Mouse (Mus musculus) embryonic facial prominence, embryonic 13.5 days (tissue): ENCODE measurements around the gene Tfrc. TPM values are rescaled to one million over a fixed set of nuclear protein-coding genes. Genes with fewer than 3 reads are reported as not detected.
A peak's percentile ranks its signal among the peaks of the same experiment; 100 is the strongest.
"Not testable (repeated sequence)": the region's sequence is repeated elsewhere in the genome, so short reads cannot be mapped to it uniquely, and the experiment has no call there.

Experiments
- ATAC-seq: fragments of 200-750 bp; cut with Nextera tagmentation; 2 replicates; pipeline ENCODE4 v1.8.0; 2017; ENCODE audit warnings: low read depth; ENCODE audit not compliant: insufficient number of reproducible peaks, insufficient read depth, low FRiP score, low TSS enrichment
- H3K27ac ChIP-seq: fragments of 300-500 bp; sonication (generic); 2 replicates; pipeline ENCODE4 v1.5.1; 2015; ENCODE audit warnings: moderate library complexity, mild to moderate bottlenecking, inconsistent platforms
- H3K27me3 ChIP-seq: fragments of 300-500 bp; sonication (generic); 2 replicates; pipeline ENCODE4 v1.6.1; 2015; ENCODE audit warnings: mild to moderate bottlenecking, inconsistent platforms
- H3K36me3 ChIP-seq: fragments of 300-500 bp; sonication (generic); 2 replicates; pipeline ENCODE4 v1.6.1; 2015; ENCODE audit warnings: mild to moderate bottlenecking, inconsistent platforms
- H3K4me1 ChIP-seq: fragments of 300-500 bp; sonication (generic); 2 replicates; pipeline ENCODE4 v1.6.1; 2015; ENCODE audit warnings: inconsistent platforms
- H3K4me2 ChIP-seq: fragments of 300-500 bp; sonication (generic); 2 replicates; pipeline ENCODE4 v1.6.1; 2015; ENCODE audit warnings: moderate library complexity, mild to moderate bottlenecking, inconsistent platforms
- H3K4me3 ChIP-seq: fragments of 300-500 bp; sonication (generic); 2 replicates; pipeline ENCODE4 v1.5.1; 2015; ENCODE audit warnings: mild to moderate bottlenecking, inconsistent platforms
- H3K9ac ChIP-seq: fragments of 300-500 bp; sonication (generic); 2 replicates; pipeline ENCODE4 v1.6.1; 2015; ENCODE audit warnings: mild to moderate bottlenecking, inconsistent platforms
- H3K9me3 ChIP-seq: fragments of 300-500 bp; sonication (generic); 2 replicates; pipeline ENCODE4 v1.6.1; 2016; ENCODE audit warnings: inconsistent platforms
- WGBS: fragments of 180-500 bp; shearing (Covaris S2); methylation state at CpG from one replicate; pipeline ENCODE4 v1.1.7; 2015; ENCODE audit warnings: mixed read lengths; 5-methylcytosine and 5-hydroxymethylcytosine counted together
- polyA plus RNA-seq: library from polyadenylated mRNA; unstranded; fragments of >200 nt; fragmentation: Nextera tagmentation; extraction: Ambion mirVana; gene quantifications from 2 replicates; pipeline ENCODE4 v1.2.1, GENCODE M21; 2015

Gene Tfrc
- polyA plus RNA-seq, 1 experiment from 2014 or later: 20.8 TPM

DNA sequence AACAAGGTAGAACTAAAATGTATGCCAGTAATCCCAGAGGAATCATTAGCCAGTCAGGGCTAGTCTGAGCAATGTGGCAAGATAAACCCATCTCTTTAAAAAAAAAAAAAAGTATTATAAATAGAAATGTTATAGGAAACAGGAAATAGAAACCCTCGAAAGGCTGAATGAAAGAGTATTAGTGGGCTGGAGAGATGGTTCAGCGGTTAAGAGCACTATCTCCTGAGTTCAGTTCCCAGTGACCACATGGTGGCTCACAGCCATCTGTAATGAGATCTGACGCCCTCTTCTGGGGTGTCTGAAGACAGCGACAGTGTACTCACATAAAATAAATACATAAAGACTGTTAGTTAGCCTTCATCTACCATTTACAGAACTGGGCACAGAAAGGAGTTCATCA lies 5.3 kb downstream of the Tfrc start:
- H3K27ac ChIP-seq: no peak overlapping the region
- 64% methylated on average over 4 of the region's 4 CpGs for WGBS
- H3K27me3 ChIP-seq: no peaks in the 10 kb centered on the region
- H3K4me1 ChIP-seq: no peaks in the 10 kb centered on the region
- no peak overlapping the region for H3K9ac ChIP-seq
- H3K4me3 ChIP-seq: no peak overlapping the region
- H3K36me3 ChIP-seq: peaks cover 26% of the 10 kb centered on the region
- H3K4me2 ChIP-seq: no peak overlapping the region
- H3K9me3 ChIP-seq: no peaks in the 10 kb centered on the region
- no peak for ATAC-seq

- Histone ChIP-seq H3K36me3 (peaks cover 59% of the 10 kb centered on the region), H3K27ac (no peak overlapping the region), H3K9me3 (no peaks in the 10 kb centered on the region), H3K4me2 (no peak overlapping the region), H3K4me1 (no peaks in the 10 kb centered on the region), H3K4me3 (no peak overlapping the region), H3K9ac (no peak overlapping the region), H3K27me3 (no peaks in the 10 kb centered on the region)
- ATAC-seq: no peak
- 98% methylated on average over 1 of the region's 1 CpGs for WGBS
Observed at GRCm38 (mm10) chr16:32618946-32619345, 10.2 kb downstream of the Tfrc start.

DNA sequence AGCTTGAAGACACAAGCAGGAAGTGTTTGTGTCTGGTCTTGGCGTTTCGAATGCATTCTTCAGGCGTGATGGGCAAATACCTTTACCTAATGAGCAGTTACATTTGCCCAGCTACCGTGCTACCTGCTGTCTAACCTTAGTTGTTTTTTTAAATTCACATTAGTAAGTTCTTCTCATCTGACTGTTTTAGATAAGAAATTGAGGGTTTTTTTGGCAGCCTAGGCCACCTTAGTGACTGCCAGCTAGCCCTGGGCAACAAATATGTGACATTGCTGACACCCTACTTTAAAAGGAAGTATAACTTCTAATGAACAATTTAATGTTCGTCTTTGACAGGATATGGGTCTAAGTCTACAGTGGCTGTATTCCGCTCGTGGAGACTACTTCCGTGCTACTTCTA lies 19.4 kb downstream of the Tfrc start:
- H3K4me1 ChIP-seq: no peaks in the 10 kb centered on the region
- no peak overlapping the region for H3K4me3 ChIP-seq
- 89% methylated on average over 8 of the region's 8 CpGs for WGBS
- H3K4me2 ChIP-seq: no peak overlapping the region
- no peaks in the 10 kb centered on the region for H3K9me3 ChIP-seq
- no peaks in the 10 kb centered on the region for H3K27me3 ChIP-seq
- no peak overlapping the region for H3K9ac ChIP-seq
- no peak for ATAC-seq
- H3K36me3 ChIP-seq: peaks cover 71% of the 10 kb centered on the region
- no peak overlapping the region for H3K27ac ChIP-seq

- Histone ChIP-seq H3K9ac (no peak overlapping the region), H3K9me3 (no peaks in the 10 kb centered on the region), H3K36me3 (peaks cover 35% of the 10 kb centered on the region), H3K27me3 (no peaks in the 10 kb centered on the region), H3K4me3 (no peak overlapping the region), H3K4me1 (no peaks in the 10 kb centered on the region), H3K4me2 (no peak overlapping the region), H3K27ac (no peak overlapping the region)
- 86% methylated on average over 4 of the region's 4 CpGs for WGBS
- ATAC-seq: no peak
Observed at GRCm38 (mm10) chr16:32632328-32632824, 23.7 kb downstream of the Tfrc start.

DNA sequence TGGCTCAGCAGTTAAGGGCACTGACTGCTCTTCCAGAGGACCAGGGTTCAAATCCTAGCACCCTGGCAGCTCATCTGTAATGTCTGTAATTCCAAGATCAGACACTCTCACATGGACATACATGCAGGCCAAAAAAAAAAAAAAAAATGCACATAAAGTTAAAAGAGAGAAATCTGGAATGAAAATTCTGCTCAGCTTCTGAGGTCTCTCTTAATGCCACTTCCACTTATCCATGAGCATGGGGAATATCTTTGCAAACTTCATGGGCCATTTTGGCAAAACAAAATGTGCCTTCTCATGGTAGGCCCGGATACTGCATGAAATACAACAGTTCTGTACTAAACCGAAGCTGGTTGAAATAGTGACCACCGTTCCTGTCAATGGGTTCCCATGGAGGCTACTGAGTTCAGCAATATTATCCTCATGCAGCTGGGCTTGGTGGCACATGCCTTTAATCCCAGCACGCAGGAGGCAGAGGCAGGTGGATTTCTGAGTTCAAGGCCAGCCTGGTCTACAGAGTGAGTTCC lies 24.8 kb downstream of the Tfrc start:
- no peak overlapping the region for H3K4me3 ChIP-seq
- WGBS: 87% methylated on average over 4 of the region's 4 CpGs
- H3K4me1 ChIP-seq: no peaks in the 10 kb centered on the region
- H3K27ac ChIP-seq: no peak overlapping the region
- H3K27me3 ChIP-seq: no peaks in the 10 kb centered on the region
- H3K36me3 ChIP-seq: peaks cover 27% of the 10 kb centered on the region
- no peak overlapping the region for H3K4me2 ChIP-seq
- no peak for ATAC-seq
- H3K9ac ChIP-seq: no peak overlapping the region
- H3K9me3 ChIP-seq: no peaks in the 10 kb centered on the region

GRCm38 (mm10) chr16:32634183-32634582 lies 25.5 kb downstream of the Tfrc start:
- WGBS: 82% methylated on average over 5 of the region's 5 CpGs
- H3K27ac ChIP-seq: no peak overlapping the region
- H3K9ac ChIP-seq: no peak overlapping the region
- no peak for ATAC-seq
- H3K4me1 ChIP-seq: no peaks in the 10 kb centered on the region
- H3K4me2 ChIP-seq: no peak overlapping the region
- no peaks in the 10 kb centered on the region for H3K9me3 ChIP-seq
- no peak overlapping the region for H3K4me3 ChIP-seq
- no peaks in the 10 kb centered on the region for H3K27me3 ChIP-seq
- peaks cover 22% of the 10 kb centered on the region for H3K36me3 ChIP-seq

- H3K4me1 ChIP-seq: peaks cover 4% of the 10 kb centered on the region; the same call in 1 of the 2 replicates
- H3K36me3 ChIP-seq: peaks cover 11% of the 10 kb centered on the region
- 76% methylated on average over 3 of the region's 3 CpGs for WGBS
- no peak overlapping the region for H3K9ac ChIP-seq
- no peak overlapping the region for H3K4me3 ChIP-seq
- no peaks in the 10 kb centered on the region for H3K27me3 ChIP-seq
- H3K4me2 ChIP-seq: no peak overlapping the region
- H3K27ac ChIP-seq: no peak overlapping the region
- no peaks in the 10 kb centered on the region for H3K9me3 ChIP-seq
- ATAC-seq: no peak
Observed at GRCm38 (mm10) chr16:32635314-32635713, 26.6 kb downstream of the Tfrc start.

DNA sequence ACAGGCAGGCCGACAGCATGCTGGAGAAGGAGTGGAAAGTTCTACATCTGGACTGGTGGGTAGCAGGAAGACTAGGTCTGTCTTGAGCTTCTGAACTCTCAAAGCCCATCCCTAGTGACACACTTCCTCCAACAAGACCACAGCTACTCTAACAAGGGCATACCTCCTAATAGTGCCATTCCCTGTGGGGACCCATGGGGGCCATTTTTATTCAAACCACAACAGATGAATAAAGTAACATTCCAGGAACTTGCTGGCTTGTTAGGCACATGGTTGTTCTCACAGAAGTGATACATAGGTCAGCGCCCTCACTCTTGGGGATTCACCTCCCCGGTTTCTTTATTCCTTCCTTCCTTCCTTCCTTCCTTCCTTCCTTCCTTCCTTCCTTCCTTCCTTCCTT lies 27.6 kb downstream of the Tfrc start:
- no peak overlapping the region for H3K4me3 ChIP-seq
- no peak for ATAC-seq
- H3K27me3 ChIP-seq: no peaks in the 10 kb centered on the region
- H3K9me3 ChIP-seq: no peaks in the 10 kb centered on the region
- 93% methylated on average over 3 of the region's 3 CpGs for WGBS
- no peak overlapping the region for H3K4me2 ChIP-seq
- H3K27ac ChIP-seq: no peak overlapping the region
- H3K4me1 ChIP-seq: peaks cover 4% of the 10 kb centered on the region; the same call in 1 of the 2 replicates
- H3K9ac ChIP-seq: no peak overlapping the region
- peaks cover 6% of the 10 kb centered on the region for H3K36me3 ChIP-seq

DNA sequence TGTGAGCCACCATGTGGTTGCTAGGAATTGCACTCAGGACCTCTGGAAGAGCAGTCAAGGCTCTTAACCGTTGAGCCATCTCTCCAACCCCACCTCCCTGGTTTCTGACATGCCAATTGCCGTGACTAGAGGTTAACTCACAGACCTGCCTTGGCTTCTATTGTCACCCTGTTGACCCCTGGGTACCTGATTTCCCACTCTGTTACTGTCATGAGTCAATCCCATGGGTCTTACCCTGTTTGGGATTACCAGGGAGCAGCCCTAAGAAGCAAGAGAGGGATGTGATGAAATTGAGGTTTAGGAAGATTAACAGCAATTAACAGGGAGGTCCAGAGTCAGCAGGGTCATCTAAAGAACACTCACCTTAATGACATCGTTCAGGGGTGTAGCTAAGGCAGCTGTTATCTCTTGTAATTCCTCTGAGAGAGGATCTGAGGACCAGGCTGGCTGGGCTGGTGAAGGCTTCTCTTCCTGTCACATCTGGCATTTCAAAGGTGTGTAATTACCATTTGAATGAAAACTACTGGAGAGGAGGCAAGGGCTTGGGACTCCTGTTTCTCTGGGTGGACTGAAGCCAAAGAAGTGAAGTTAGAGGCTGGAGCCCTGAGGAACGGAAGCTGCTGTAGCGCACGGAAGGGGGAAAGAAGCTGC lies 28.3 kb downstream of the Tfrc start:
- Histone ChIP-seq H3K27me3 (no peaks in the 10 kb centered on the region), H3K9me3 (no peaks in the 10 kb centered on the region), H3K9ac (no peak overlapping the region), H3K4me2 (no peak overlapping the region), H3K36me3 (peaks cover 5% of the 10 kb centered on the region), H3K27ac (no peak overlapping the region), H3K4me3 (no peak overlapping the region), H3K4me1 (peaks cover 4% of the 10 kb centered on the region; the same call in 1 of the 2 replicates)
- ATAC-seq: no peak
- 44% methylated on average over 6 of the region's 6 CpGs for WGBS

DNA sequence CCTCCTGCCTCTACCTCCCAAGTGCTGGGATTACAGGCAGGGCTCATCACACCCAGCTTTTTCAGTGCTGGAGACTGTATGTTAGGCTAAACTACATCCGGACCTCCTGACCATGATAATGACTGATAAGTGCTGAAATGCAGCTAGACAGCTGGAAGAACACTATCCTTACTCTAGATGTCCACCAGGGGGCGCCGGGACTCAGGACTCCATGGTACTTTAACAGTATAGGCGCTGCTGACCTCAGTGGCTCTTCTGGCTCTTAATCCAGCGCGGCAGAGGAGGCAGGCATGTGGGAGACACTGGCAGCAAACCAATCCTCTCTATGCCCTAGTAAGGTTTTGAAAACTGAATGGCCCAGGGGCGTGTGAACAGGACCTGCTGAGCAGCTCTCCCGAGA lies 29.8 kb downstream of the Tfrc start:
- ATAC-seq: 0 out of 2 replicates have a peak, but pooled peaks have one; percentile 52
- Histone ChIP-seq H3K9me3 (no peaks in the 10 kb centered on the region), H3K4me1 (peaks cover 10% of the 10 kb centered on the region; the same call in 1 of the 2 replicates), H3K4me2 (no peak overlapping the region), H3K27me3 (no peaks in the 10 kb centered on the region), H3K9ac (no peak overlapping the region), H3K36me3 (no peaks in the 10 kb centered on the region), H3K27ac (no peak overlapping the region), H3K4me3 (no peak overlapping the region)
- 10% methylated on average over 8 of the region's 8 CpGs for WGBS

DNA sequence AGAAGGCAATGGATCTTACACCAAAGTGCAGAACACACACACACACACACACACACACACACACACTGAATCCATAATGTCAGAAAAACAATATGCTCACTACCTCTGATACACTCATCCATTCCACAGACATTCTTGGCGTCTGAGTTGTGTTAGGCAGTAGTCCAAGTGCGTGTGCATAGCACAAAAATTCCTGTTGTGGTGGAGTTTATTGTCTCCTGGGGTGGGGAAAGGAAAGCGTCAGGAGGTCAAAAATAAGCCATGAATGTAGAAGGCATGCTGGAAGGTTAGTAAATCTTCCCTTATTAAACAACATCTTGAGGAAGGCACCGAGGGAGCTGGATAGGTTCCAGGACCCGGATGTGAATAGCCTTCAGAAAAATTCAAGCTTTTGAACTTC lies 31.4 kb downstream of the Tfrc start:
- no peak overlapping the region for H3K4me3 ChIP-seq
- 41% methylated on average over 5 of the region's 5 CpGs for WGBS
- H3K4me1 ChIP-seq: peaks cover 16% of the 10 kb centered on the region
- ATAC-seq: no peak
- H3K4me2 ChIP-seq: no peak overlapping the region
- no peaks in the 10 kb centered on the region for H3K27me3 ChIP-seq
- H3K9ac ChIP-seq: no peak overlapping the region
- no peaks in the 10 kb centered on the region for H3K36me3 ChIP-seq
- H3K27ac ChIP-seq: no peak overlapping the region
- no peaks in the 10 kb centered on the region for H3K9me3 ChIP-seq

GRCm38 (mm10) chr16:32640683-32641082 lies 32.0 kb downstream of the Tfrc start:
- not testable (repeated sequence) for H3K27me3 ChIP-seq, H3K4me2 ChIP-seq, ATAC-seq, H3K9me3 ChIP-seq, H3K9ac ChIP-seq, H3K27ac ChIP-seq, H3K36me3 ChIP-seq, H3K4me3 ChIP-seq
- peaks cover 21% of the 10 kb centered on the region for H3K4me1 ChIP-seq
- 64% methylated on average over 2 of the region's 2 CpGs for WGBS
